Mouse (Mus musculus): ENCODE results near the gene Prdm11. TPM values are rescaled to one million over a fixed set of nuclear protein-coding genes. Genes with fewer than 3 reads are reported as not detected.

Gene Prdm11
- polyA plus RNA-seq (2014; fragmentation: Illumina TruSeq; extraction: RNeasy Lipid Tissue Mini Kit (QIAGEN cat#74804); ENCODE audit: low replicate concordance) = 0.22 TPM

GRCm38 (mm10) chr2:93045818-93046508, at the start of gene Prdm11:
TSS of gene Prdm11 (minus strand) at chr2:93046167.

Other genes with a start within 250 kb of the Prdm11 start
- 1.7 TPM for gene Syt13, start 131.1 kb downstream of the Prdm11 start, polyA plus RNA-seq (2014; fragmentation: Illumina TruSeq; extraction: RNeasy Lipid Tissue Mini Kit (QIAGEN cat#74804); ENCODE audit: low replicate concordance)
- gene Trp53i11, start 141.4 kb upstream of the Prdm11 start, polyA plus RNA-seq (2014; fragmentation: Illumina TruSeq; extraction: RNeasy Lipid Tissue Mini Kit (QIAGEN cat#74804); ENCODE audit: low replicate concordance) = 0.48 TPM